Mouse (Mus musculus) cortical plate, adult 2 months (tissue): ENCODE measurements around the gene Ppil1. TPM values are rescaled to one million over a fixed set of nuclear protein-coding genes. Genes with fewer than 3 reads are reported as not detected.

Experiments used
- H3K27ac ChIP-seq: fragments of 200-500 bp; 2 replicates; pipeline ENCODE4 v1.5.1; 2012; ENCODE audit warnings: low read length, control low read depth, inconsistent platforms; ENCODE audit not compliant: insufficient read depth
- H3K4me1 ChIP-seq: fragments of 200-500 bp; 2 replicates; pipeline ENCODE4 v1.6.1; 2011; ENCODE audit warnings: low read length; ENCODE audit not compliant: control insufficient read depth, insufficient read depth
- H3K4me3 ChIP-seq: fragments of 200-500 bp; 2 replicates; pipeline ENCODE4 v1.5.1; 2011; ENCODE audit warnings: mild to moderate bottlenecking, low read length, control low read depth; ENCODE audit not compliant: insufficient read depth
- CTCF ChIP-seq: fragments of 200-500 bp; IDR thresholded peaks from 2 replicates; pipeline ENCODE4 v1.5.1; 2011; ENCODE audit warnings: mild to moderate bottlenecking, control low read depth, low read length; ENCODE audit not compliant: insufficient read depth; ENCODE audit errors: extremely low read depth
- POLR2A ChIP-seq: fragments of 200-500 bp; IDR thresholded peaks from 2 replicates; pipeline ENCODE4 v1.6.1; 2011; ENCODE audit warnings: mild to moderate bottlenecking, low read length, control low read depth; ENCODE audit not compliant: insufficient read depth; ENCODE audit errors: extremely low read depth
- polyA plus RNA-seq: library from polyadenylated mRNA; depleted of rRNA; stranded (reverse); fragments of >200 nt; gene quantifications from 2 replicates; pipeline ENCODE4 v1.2.3, GENCODE M21; 2012; rRNA removed

Gene Ppil1
- polyA plus RNA-seq, 1 experiment, result 22.3 TPM

- Histone ChIP-seq H3K4me3 (no peak overlapping the region), H3K4me1 (no peaks in the 10 kb centered on the region), H3K27ac (no peak overlapping the region)
- TF ChIP-seq CTCF (no peak), POLR2A (no peak)
Observed at GRCm38 (mm10) chr17:29214193-29214456, 49.9 kb downstream of the Ppil1 start.

GRCm38 (mm10) chr17:29213381-29214192 is 50.4 kb downstream of the Ppil1 start:
- Histone ChIP-seq H3K27ac (no peak overlapping the region), H3K4me1 (no peaks in the 10 kb centered on the region), H3K4me3 (no peak overlapping the region)
- TF ChIP-seq POLR2A (no peak), CTCF (no peak)

DNA sequence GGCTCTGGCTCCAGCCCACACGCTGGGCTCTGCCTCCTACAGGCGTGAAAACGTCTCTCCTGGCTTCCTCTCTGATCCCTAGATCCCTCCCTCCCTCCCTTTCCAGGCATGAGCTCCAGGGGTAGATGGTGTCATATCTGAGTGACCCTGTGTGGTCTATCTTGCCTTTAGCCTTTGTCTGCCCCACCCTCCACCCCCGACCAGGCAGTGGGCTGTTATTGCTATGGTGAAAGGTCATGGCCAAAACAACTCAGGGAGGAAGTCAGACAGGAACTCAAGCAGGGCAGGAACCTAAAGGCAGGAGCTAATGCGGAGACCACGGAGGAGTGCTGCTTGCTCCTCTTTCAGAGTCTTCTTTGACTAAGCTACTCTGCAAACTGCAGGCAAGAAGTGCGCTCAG is 52.1 kb downstream of the Ppil1 start:
- H3K27ac ChIP-seq, result no peak overlapping the region
- no peak for TF ChIP-seq CTCF
- TF ChIP-seq POLR2A, result no peak
- no peak overlapping the region for H3K4me3 ChIP-seq

DNA sequence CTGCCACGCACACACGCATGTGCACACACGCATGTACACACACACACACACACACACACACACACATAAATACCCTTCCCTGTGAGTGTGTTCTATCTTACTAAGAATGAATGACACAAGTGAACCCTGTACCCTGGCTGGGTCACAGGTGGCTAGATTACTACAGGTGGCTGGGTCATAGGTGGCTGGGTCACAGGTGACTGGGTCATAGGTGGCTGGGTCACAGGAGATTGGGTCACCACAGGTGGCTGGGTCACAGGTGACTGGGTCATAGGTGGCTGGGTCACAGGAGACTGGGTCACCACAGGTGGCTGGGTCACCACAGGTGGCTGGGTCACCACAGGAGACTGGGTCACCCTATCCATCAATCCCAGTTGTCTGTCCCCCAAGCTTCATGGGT is 53.9 kb downstream of the Ppil1 start:
- no peak overlapping the region for H3K4me3 ChIP-seq
- TF ChIP-seq POLR2A (no peak), CTCF (no peak)
- H3K4me1 ChIP-seq, result peaks cover 3% of the 10 kb centered on the region
- H3K27ac ChIP-seq, result no peak overlapping the region

More for the DNA sequence above, 52.1 kb downstream of the Ppil1 start:
- no peaks in the 10 kb centered on the region for H3K4me1 ChIP-seq

GRCm38 (mm10) chr17:29206052-29206451 is 57.9 kb downstream of the Ppil1 start:
- H3K4me3 ChIP-seq, result no peak overlapping the region
- peaks cover 3% of the 10 kb centered on the region for H3K4me1 ChIP-seq
- no peak overlapping the region for H3K27ac ChIP-seq
- no peak for TF ChIP-seq CTCF
- TF ChIP-seq POLR2A, result no peak

DNA sequence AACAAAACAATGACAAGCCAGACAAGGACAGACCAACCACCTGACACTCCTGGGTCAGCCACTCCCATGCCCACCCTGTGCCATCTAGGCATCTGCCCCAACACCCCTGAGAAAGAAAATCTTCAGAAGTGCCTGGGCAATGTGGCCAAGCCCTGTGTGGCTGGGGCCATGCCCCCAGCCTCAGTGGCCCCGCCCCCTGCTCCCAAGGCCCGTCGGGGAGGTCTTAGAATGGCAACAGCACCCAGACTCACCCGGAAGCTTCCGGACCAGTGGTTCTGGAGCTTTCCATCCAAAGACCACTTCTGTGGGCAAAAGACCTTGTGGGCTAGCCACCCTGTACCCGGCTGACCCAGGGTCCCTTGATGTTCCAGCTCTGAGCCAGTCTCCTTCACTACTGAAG is 61.4 kb downstream of the Ppil1 start:
- TF ChIP-seq POLR2A, result no peak
- TF ChIP-seq CTCF, result no peak
- Histone ChIP-seq H3K4me3 (no peak overlapping the region), H3K4me1 (peaks cover 5% of the 10 kb centered on the region), H3K27ac (no peak overlapping the region)

Other genes with a start within 250 kb of the Ppil1 start
- gene Srsf3, start 231.6 kb downstream of the Ppil1 start, polyA plus RNA-seq, result 107 and 110 TPM in 2 replicates
- 15.5 and 17.7 TPM in 2 replicates for gene Cdkn1a, start 173.2 kb downstream of the Ppil1 start, polyA plus RNA-seq
- gene Rab44, start 150.0 kb downstream of the Ppil1 start, polyA plus RNA-seq, result 0.13 and 0.19 TPM in 2 replicates
- 91.3 and 107 TPM in 2 replicates for gene Cpne5, start 26.0 kb downstream of the Ppil1 start, polyA plus RNA-seq
- 83.8 and 92.1 TPM in 2 replicates for gene BC004004, start 4.6 kb upstream of the Ppil1 start, polyA plus RNA-seq
- 0.36 and 0.67 TPM in 2 replicates for gene Pi16, start 53.5 kb upstream of the Ppil1 start, polyA plus RNA-seq
- gene Mtch1, start 83.7 kb upstream of the Ppil1 start, polyA plus RNA-seq, result 586 and 591 TPM in 2 replicates
- 16.8 and 17.0 TPM in 2 replicates for gene Fgd2, start 96.7 kb upstream of the Ppil1 start, polyA plus RNA-seq
- 3.5 and 3.8 TPM in 2 replicates for gene Pim1, start 226.6 kb upstream of the Ppil1 start, polyA plus RNA-seq